Mouse (Mus musculus): ENCODE data around the gene Cps1. TPM values are rescaled to one million over a fixed set of nuclear protein-coding genes. Genes with fewer than 3 reads are reported as not detected.

The Cps1 gene
- polyA plus RNA-seq, 1 experiment from 2014 or later = 0.17 TPM

GRCm38 (mm10) chr1:67117778-67118177 is 5.0 kb upstream of the Cps1 start:
- no peaks in the 10 kb centered on the region for H3K9me3 ChIP-seq (ENCODE audit: low read length)
- H3K27ac ChIP-seq (ENCODE audit: low read length) = no peak overlapping the region
- H3K27me3 ChIP-seq (ENCODE audit: insufficient read depth, low read length) = no peaks in the 10 kb centered on the region
- no peak overlapping the region for H3K4me2 ChIP-seq (replicated peaks; ENCODE audit: low read depth, low read length)
- WGBS = 91% methylated on average over 6 of the region's 6 CpGs
- H3K4me3 ChIP-seq (ENCODE audit: low read length) = no peak overlapping the region
- no peaks in the 10 kb centered on the region for H3K4me1 ChIP-seq (ENCODE audit: insufficient read depth, low read length)
- no peak overlapping the region for H3K9ac ChIP-seq (replicated peaks; ENCODE audit: low read length)
- H3K36me3 ChIP-seq (ENCODE audit: insufficient read depth, low read length) = no peaks in the 10 kb centered on the region
- no peak for ATAC-seq (ENCODE audit: low FRiP score, low TSS enrichment)

- no peak overlapping the region for H3K4me2 ChIP-seq (replicated peaks; ENCODE audit: low read depth, low read length)
- ATAC-seq (ENCODE audit: low FRiP score, low TSS enrichment) = no peak
- H3K27ac ChIP-seq (ENCODE audit: low read length) = no peak overlapping the region
- no peaks in the 10 kb centered on the region for H3K4me1 ChIP-seq (ENCODE audit: insufficient read depth, low read length)
- H3K27me3 ChIP-seq (ENCODE audit: insufficient read depth, low read length) = no peaks in the 10 kb centered on the region
- WGBS = 88% methylated on average over 2 of the region's 2 CpGs
- H3K4me3 ChIP-seq (ENCODE audit: low read length) = no peak overlapping the region
- no peaks in the 10 kb centered on the region for H3K9me3 ChIP-seq (ENCODE audit: low read length)
- H3K36me3 ChIP-seq (ENCODE audit: insufficient read depth, low read length) = no peaks in the 10 kb centered on the region
- no peak overlapping the region for H3K9ac ChIP-seq (replicated peaks; ENCODE audit: low read length)
These were observed 2.6 kb downstream of the Cps1 start for GRCm38 (mm10) chr1:67125433-67125832.

- Histone ChIP-seq H3K4me1 (ENCODE audit: insufficient read depth, low read length) (no peaks in the 10 kb centered on the region), H3K27ac (ENCODE audit: low read length) (no peak overlapping the region), H3K9me3 (ENCODE audit: low read length) (no peaks in the 10 kb centered on the region), H3K4me3 (ENCODE audit: low read length) (no peak overlapping the region), H3K36me3 (ENCODE audit: insufficient read depth, low read length) (no peaks in the 10 kb centered on the region), H3K9ac (replicated peaks; ENCODE audit: low read length) (no peak overlapping the region), H3K27me3 (ENCODE audit: insufficient read depth, low read length) (no peaks in the 10 kb centered on the region; the same call in 1 of the 2 replicates), H3K4me2 (replicated peaks; ENCODE audit: low read depth, low read length) (no peak overlapping the region)
- no peak for ATAC-seq (ENCODE audit: low FRiP score, low TSS enrichment)
- 9% methylated on average over 8 of the region's 8 CpGs for WGBS
These were observed 21.1 kb downstream of the Cps1 start for GRCm38 (mm10) chr1:67143939-67144338.

- H3K9me3 ChIP-seq (ENCODE audit: low read length) = no peaks in the 10 kb centered on the region; the same call in 1 of the 2 replicates
- no peaks in the 10 kb centered on the region; the same call in 1 of the 2 replicates for H3K27me3 ChIP-seq (ENCODE audit: insufficient read depth, low read length)
- H3K9ac ChIP-seq (replicated peaks; ENCODE audit: low read length) = no peak overlapping the region
- H3K4me3 ChIP-seq (ENCODE audit: low read length) = no peak overlapping the region
- no peaks in the 10 kb centered on the region for H3K4me1 ChIP-seq (ENCODE audit: insufficient read depth, low read length)
- no peak for ATAC-seq (ENCODE audit: low FRiP score, low TSS enrichment)
- no peaks in the 10 kb centered on the region for H3K36me3 ChIP-seq (ENCODE audit: insufficient read depth, low read length)
- 78% methylated on average over 3 of the region's 3 CpGs for WGBS
- H3K4me2 ChIP-seq (replicated peaks; ENCODE audit: low read depth, low read length) = no peak overlapping the region
- H3K27ac ChIP-seq (ENCODE audit: low read length) = no peak overlapping the region
These were observed 28.4 kb downstream of the Cps1 start for GRCm38 (mm10) chr1:67151246-67151645.

GRCm38 (mm10) chr1:67167283-67167682 is 44.5 kb downstream of the Cps1 start:
- no peak overlapping the region for H3K27ac ChIP-seq (ENCODE audit: low read length)
- H3K36me3 ChIP-seq (ENCODE audit: insufficient read depth, low read length) = no peaks in the 10 kb centered on the region
- ATAC-seq (ENCODE audit: low FRiP score, low TSS enrichment) = no peak
- 78% methylated on average over 4 of the region's 4 CpGs for WGBS
- no peak overlapping the region for H3K9ac ChIP-seq (replicated peaks; ENCODE audit: low read length)
- H3K4me3 ChIP-seq (ENCODE audit: low read length) = no peak overlapping the region
- no peak overlapping the region for H3K4me2 ChIP-seq (replicated peaks; ENCODE audit: low read depth, low read length)
- no peaks in the 10 kb centered on the region for H3K4me1 ChIP-seq (ENCODE audit: insufficient read depth, low read length)
- H3K9me3 ChIP-seq (ENCODE audit: low read length) = no peaks in the 10 kb centered on the region
- H3K27me3 ChIP-seq (ENCODE audit: insufficient read depth, low read length) = no peaks in the 10 kb centered on the region

GRCm38 (mm10) chr1:67181165-67181564 is 58.3 kb downstream of the Cps1 start:
- WGBS = 6% methylated on average over 7 of the region's 7 CpGs
- no peak overlapping the region for H3K27ac ChIP-seq (ENCODE audit: low read length)
- peaks cover 9% of the 10 kb centered on the region; the same call in 1 of the 2 replicates for H3K4me1 ChIP-seq (ENCODE audit: insufficient read depth, low read length)
- no peaks in the 10 kb centered on the region for H3K36me3 ChIP-seq (ENCODE audit: insufficient read depth, low read length)
- no peak overlapping the region for H3K4me2 ChIP-seq (replicated peaks; ENCODE audit: low read depth, low read length)
- no peaks in the 10 kb centered on the region for H3K9me3 ChIP-seq (ENCODE audit: low read length)
- no peak for ATAC-seq (ENCODE audit: low FRiP score, low TSS enrichment)
- no peak overlapping the region for H3K9ac ChIP-seq (replicated peaks; ENCODE audit: low read length)
- no peak overlapping the region for H3K4me3 ChIP-seq (ENCODE audit: low read length)
- H3K27me3 ChIP-seq (ENCODE audit: insufficient read depth, low read length) = no peaks in the 10 kb centered on the region

- Histone ChIP-seq H3K4me1 (ENCODE audit: insufficient read depth, low read length) (peaks cover 9% of the 10 kb centered on the region; the same call in 1 of the 2 replicates), H3K9ac (replicated peaks; ENCODE audit: low read length) (no peak overlapping the region), H3K36me3 (ENCODE audit: insufficient read depth, low read length) (no peaks in the 10 kb centered on the region), H3K9me3 (ENCODE audit: low read length) (no peaks in the 10 kb centered on the region), H3K4me2 (replicated peaks; ENCODE audit: low read depth, low read length) (no peak overlapping the region), H3K27ac (ENCODE audit: low read length) (no peak overlapping the region), H3K27me3 (ENCODE audit: insufficient read depth, low read length) (no peaks in the 10 kb centered on the region), H3K4me3 (ENCODE audit: low read length) (no peak overlapping the region)
- WGBS = 59% methylated on average over 7 of the region's 7 CpGs
- ATAC-seq (ENCODE audit: low FRiP score, low TSS enrichment) = no peak
These were observed 59.4 kb downstream of the Cps1 start for GRCm38 (mm10) chr1:67182201-67182600.

GRCm38 (mm10) chr1:67183532-67183931 is 60.7 kb downstream of the Cps1 start:
- Histone ChIP-seq H3K27ac (ENCODE audit: low read length) (no peak overlapping the region), H3K4me2 (replicated peaks; ENCODE audit: low read depth, low read length) (no peak overlapping the region), H3K9me3 (ENCODE audit: low read length) (no peaks in the 10 kb centered on the region), H3K4me3 (ENCODE audit: low read length) (no peak overlapping the region), H3K9ac (replicated peaks; ENCODE audit: low read length) (no peak overlapping the region), H3K36me3 (ENCODE audit: insufficient read depth, low read length) (no peaks in the 10 kb centered on the region), H3K27me3 (ENCODE audit: insufficient read depth, low read length) (no peaks in the 10 kb centered on the region), H3K4me1 (ENCODE audit: insufficient read depth, low read length) (peaks cover 9% of the 10 kb centered on the region; the same call in 1 of the 2 replicates)
- no peak for ATAC-seq (ENCODE audit: low FRiP score, low TSS enrichment)
- 59% methylated on average over 6 of the region's 6 CpGs for WGBS

GRCm38 (mm10) chr1:67184134-67184533 is 61.3 kb downstream of the Cps1 start:
- 38% methylated on average over 3 of the region's 3 CpGs for WGBS
- no peak overlapping the region for H3K27ac ChIP-seq (ENCODE audit: low read length)
- H3K4me2 ChIP-seq (replicated peaks; ENCODE audit: low read depth, low read length) = no peak overlapping the region
- no peak overlapping the region for H3K4me3 ChIP-seq (ENCODE audit: low read length)
- peaks cover 9% of the 10 kb centered on the region; the same call in 1 of the 2 replicates for H3K4me1 ChIP-seq (ENCODE audit: insufficient read depth, low read length)
- H3K36me3 ChIP-seq (ENCODE audit: insufficient read depth, low read length) = no peaks in the 10 kb centered on the region
- no peaks in the 10 kb centered on the region for H3K9me3 ChIP-seq (ENCODE audit: low read length)
- H3K27me3 ChIP-seq (ENCODE audit: insufficient read depth, low read length) = no peaks in the 10 kb centered on the region
- ATAC-seq (ENCODE audit: low FRiP score, low TSS enrichment) = peak; percentile 88; the same call in 1 of the 2 replicates
- no peak overlapping the region for H3K9ac ChIP-seq (replicated peaks; ENCODE audit: low read length)

- no peak overlapping the region for H3K4me2 ChIP-seq (replicated peaks; ENCODE audit: low read depth, low read length)
- H3K36me3 ChIP-seq (ENCODE audit: insufficient read depth, low read length) = no peaks in the 10 kb centered on the region
- no peaks in the 10 kb centered on the region for H3K27me3 ChIP-seq (ENCODE audit: insufficient read depth, low read length)
- no peaks in the 10 kb centered on the region for H3K9me3 ChIP-seq (ENCODE audit: low read length)
- WGBS = 91% methylated on average over 2 of the region's 2 CpGs
- no peak overlapping the region for H3K4me3 ChIP-seq (ENCODE audit: low read length)
- H3K27ac ChIP-seq (ENCODE audit: low read length) = no peak overlapping the region
- no peak overlapping the region for H3K9ac ChIP-seq (replicated peaks; ENCODE audit: low read length)
- H3K4me1 ChIP-seq (ENCODE audit: insufficient read depth, low read length) = no peaks in the 10 kb centered on the region
- ATAC-seq (ENCODE audit: low FRiP score, low TSS enrichment) = no peak
These were observed 74.5 kb downstream of the Cps1 start for GRCm38 (mm10) chr1:67197335-67197734.
